Mouse (Mus musculus) E14TG2a.4 (cell line): ENCODE measurements around the gene Cmtm3.
"Not testable (repeated sequence)": the region's sequence is repeated elsewhere in the genome, so short reads cannot be mapped to it uniquely, and the experiment has no call there.

Source experiments
- CTCF ChIP-seq: conservative IDR thresholded peaks from 2 replicates; pipeline ENCODE4 v1.5.1; 2014; ENCODE audit warnings: low read length
- NANOG ChIP-seq: IDR thresholded peaks from 2 replicates; pipeline ENCODE4 v1.6.1; 2014; ENCODE audit warnings: borderline replicate concordance, low read length, mixed read lengths
- POU5F1 ChIP-seq: IDR thresholded peaks from 2 replicates; pipeline ENCODE4 v1.6.1; 2014; ENCODE audit warnings: low read length, borderline replicate concordance

GRCm38 (mm10) chr8:104301577-104301976, 37.6 kb upstream of the Cmtm3 start:
- TF ChIP-seq CTCF, NANOG, POU5F1: not testable (repeated sequence)
